Mouse (Mus musculus) adrenal gland, adult 18-20 months (tissue): ENCODE measurements at regions not wholly inside any gene's neighbourhood (a gene's known extent, or its start where the extent isn't known, plus 50 kb on each side); places are given as distances from the start of the nearest gene placed in this dataset.

Experiments used
- DNase-seq, 2 experiments: peaks; one replicate each; pipeline ENCODE4 v3.0.0; 2021 to 2022; ENCODE audit warnings: low spot score in 2 of 2

- DNase-seq = no peak
Measured at GRCm38 (mm10) chr10:51963671-51964070, 58.6 kb upstream of the Vgll2 start.

GRCm38 (mm10) chr10:51970113-51970512 lies 52.2 kb upstream of the Vgll2 start:
- no peak for DNase-seq
